Mouse (Mus musculus) cerebellum, adult 2 months (tissue): ENCODE data around the gene Gm10406.
"Not testable (repeated sequence)": the region's sequence is repeated elsewhere in the genome, so short reads cannot be mapped to it uniquely, and the experiment has no call there.

Source experiments
- CTCF ChIP-seq: fragments of 200-500 bp; IDR thresholded peaks from 2 replicates; pipeline ENCODE4 v1.5.1; 2011; ENCODE audit warnings: low read depth, mild to moderate bottlenecking, control low read depth, low read length, moderate library complexity, borderline replicate concordance; ENCODE audit not compliant: insufficient read depth
- POLR2A ChIP-seq: fragments of 200-500 bp; IDR thresholded peaks from 2 replicates; pipeline ENCODE4 v1.6.1; 2011; ENCODE audit warnings: low read length, control low read depth, borderline replicate concordance; ENCODE audit not compliant: insufficient read depth

DNA sequence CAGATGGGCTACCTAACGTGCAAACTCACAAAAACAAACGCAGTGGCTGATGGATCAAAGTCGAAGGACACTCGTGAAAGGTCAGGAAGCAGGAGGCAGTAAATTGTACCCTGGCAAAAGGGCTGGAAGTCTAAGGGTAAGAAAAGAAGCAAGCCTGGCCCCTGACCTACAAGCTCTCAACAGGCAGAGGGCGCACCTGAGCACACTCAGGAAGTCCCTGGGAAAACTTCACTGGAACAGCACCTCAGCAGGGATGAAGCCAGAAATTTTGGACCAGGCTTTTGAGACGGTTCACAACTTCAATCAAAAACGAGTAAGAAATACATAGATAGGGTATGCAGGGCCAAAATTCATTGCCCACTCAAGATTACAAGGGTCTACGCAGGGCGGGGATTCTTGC, 975 bp downstream of the Gm10406 start:
- not testable (repeated sequence) for TF ChIP-seq CTCF, POLR2A
